Mouse (Mus musculus): Measurements from ENCODE around the gene Eprs.

DNA sequence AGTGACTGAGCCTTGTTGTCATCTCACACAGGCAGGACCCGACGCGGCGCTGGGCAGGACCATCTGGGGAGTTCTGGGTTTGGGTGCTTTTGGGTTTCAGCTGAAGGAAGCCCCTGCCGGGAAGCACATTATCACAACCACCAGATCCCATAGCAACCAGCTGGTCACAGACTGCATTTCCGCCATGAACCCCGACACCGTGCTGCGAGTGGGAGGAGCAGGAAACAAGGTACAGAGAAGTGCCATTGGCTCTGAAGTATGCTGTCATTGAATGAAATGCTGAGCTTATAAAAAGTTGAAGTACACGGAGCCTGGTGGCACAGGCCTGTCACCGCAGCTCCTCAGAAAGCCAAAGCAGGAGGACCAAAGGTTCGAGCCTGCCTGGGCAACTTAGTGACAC is 10.7 kb upstream of the Eprs start:
- TF ChIP-seq POLR2A (IDR thresholded peaks at IDR 0.05; ENCODE audit: insufficient read length, low read depth) (no peak), MAX (IDR thresholded peaks at IDR 0.05; ENCODE audit: low read depth) (no peak), CEBPB (IDR thresholded peaks at IDR 0.05; ENCODE audit: insufficient read depth, poor library complexity, severe bottlenecking) (no peak), TCF12 (IDR thresholded peaks at IDR 0.05; ENCODE audit: insufficient read depth, poor library complexity, severe bottlenecking) (no peak), USF1 (IDR thresholded peaks at IDR 0.05; ENCODE audit: low read depth) (no peak), MYOG (IDR thresholded peaks at IDR 0.05; ENCODE audit: control insufficient read depth in 1 of 3, insufficient read depth in 1 of 3, insufficient read length in 2 of 3, low read depth in 2 of 3) (no peak), MYOD1 (IDR thresholded peaks at IDR 0.05; ENCODE audit: control insufficient read depth in 1 of 3, insufficient read length in 2 of 3, low read depth in 2 of 3) (no peak)

Data from myocyte (in vitro differentiated cells).